Mouse (Mus musculus) liver, adult 2 months (tissue): Measurements from ENCODE around the gene Nemp1.

Experiments used
- CTCF ChIP-seq: fragments of 200-500 bp; IDR thresholded peaks from 2 replicates; pipeline ENCODE4 v1.5.1; 2011; ENCODE audit warnings: low read depth, low read length, control low read depth
- POLR2A ChIP-seq: fragments of 200-500 bp; IDR thresholded peaks from 2 replicates; pipeline ENCODE4 v1.6.1; 2011; ENCODE audit warnings: low read length, control low read depth; ENCODE audit not compliant: insufficient read depth; ENCODE audit errors: extremely low read depth

DNA sequence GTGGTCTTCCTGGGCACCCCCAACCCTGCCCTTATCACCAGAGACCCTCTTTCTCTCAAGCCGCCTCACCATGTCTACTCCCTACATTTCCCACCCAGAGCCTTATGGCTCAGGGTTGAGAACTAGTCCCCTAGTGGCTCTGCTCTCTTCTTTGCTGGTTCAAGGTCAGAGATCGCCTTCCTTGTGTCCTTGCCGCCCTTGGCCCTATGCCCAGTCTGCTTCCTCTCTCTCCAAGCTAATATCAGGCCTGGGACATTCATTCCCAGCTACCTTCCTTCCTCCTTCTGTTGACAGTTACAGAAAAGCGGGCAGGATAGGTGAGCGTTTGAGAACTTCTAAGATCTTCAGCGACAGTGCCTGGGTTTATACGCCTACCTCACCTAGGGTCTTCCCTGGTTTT, 41.0 kb downstream of the Nemp1 start:
- TF ChIP-seq CTCF (no peak), POLR2A (no peak)
